Mouse (Mus musculus): ENCODE results near the gene Ccnd3.

Gene Ccnd3

GRCm38 (mm10) chr17:47554621-47555020 lies 49.8 kb downstream of the Ccnd3 start:
- DNase-seq: no peak

DNA sequence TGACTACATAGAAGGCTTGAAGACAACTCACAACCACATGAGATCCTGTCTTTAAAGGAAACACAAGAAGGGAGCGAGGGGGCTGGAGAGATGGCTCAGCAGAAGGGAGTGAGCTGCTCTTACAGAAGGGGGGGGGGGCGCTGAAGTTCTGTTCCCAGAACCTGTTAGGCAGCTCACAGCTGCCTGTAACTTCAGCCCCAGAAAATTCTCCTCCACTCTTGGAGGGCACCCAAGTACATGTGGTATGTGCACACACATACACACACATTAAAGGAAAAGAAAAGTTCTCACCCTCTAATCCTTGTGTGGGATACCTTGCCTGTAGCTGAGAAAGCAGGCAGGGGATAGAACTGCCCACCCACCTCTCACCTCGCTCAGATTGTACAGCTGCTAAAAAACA lies 52.3 kb downstream of the Ccnd3 start:
- DNase-seq: no peak

GRCm38 (mm10) chr17:47559726-47560125 lies 54.9 kb downstream of the Ccnd3 start:
- DNase-seq: peak; percentile 22

- no peak for DNase-seq
Observed at GRCm38 (mm10) chr17:47562875-47563274, 58.0 kb downstream of the Ccnd3 start.

DNA sequence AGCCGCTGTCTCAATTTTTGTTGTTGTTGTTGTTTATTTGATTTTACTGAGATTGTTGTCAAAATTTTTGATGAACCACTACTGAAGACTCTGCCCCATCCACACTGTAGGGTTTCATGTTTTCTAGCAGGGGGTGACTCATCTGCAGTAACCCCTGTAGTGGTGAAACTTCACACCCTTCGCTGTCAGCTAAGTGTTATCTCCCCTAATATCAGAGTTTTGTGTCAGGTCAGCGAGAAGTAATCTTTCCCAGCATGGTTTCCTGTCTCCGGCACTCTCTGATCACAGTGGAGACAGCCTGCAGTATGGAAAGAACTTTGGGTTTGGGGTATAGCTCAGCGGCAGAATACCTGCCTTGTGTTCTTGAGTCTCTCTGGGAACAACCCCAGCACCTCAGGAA lies 59.8 kb downstream of the Ccnd3 start:
- no peak for DNase-seq

GRCm38 (mm10) chr17:47566133-47566532 lies 61.3 kb downstream of the Ccnd3 start:
- DNase-seq: peak; percentile 12

DNA sequence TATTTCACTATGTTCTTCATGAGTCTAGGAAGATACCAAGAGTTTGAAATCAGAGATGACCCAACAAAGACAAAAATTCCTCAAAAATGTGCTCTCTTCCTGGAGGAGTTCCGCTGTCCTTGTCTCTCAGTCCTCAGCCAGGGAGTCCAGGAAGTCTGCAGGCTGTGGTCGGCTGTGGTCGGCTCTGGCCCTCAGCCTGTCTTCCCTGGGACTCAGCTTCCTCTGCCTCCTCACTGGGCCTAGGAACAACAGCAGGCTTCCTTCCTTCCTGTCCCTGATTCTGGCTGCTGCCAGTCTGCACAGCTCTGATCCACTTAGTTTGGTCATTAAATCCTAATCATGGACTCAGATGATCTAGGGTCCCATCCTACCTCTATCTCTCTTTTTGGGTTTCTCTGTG lies 62.4 kb downstream of the Ccnd3 start:
- peak; percentile 73 for DNase-seq

- DNase-seq: no peak
Observed at GRCm38 (mm10) chr17:47568389-47568788, 63.5 kb downstream of the Ccnd3 start.

GRCm38 (mm10) chr17:47568951-47569527 lies 64.2 kb downstream of the Ccnd3 start:
- DNase-seq: no peak

DNA sequence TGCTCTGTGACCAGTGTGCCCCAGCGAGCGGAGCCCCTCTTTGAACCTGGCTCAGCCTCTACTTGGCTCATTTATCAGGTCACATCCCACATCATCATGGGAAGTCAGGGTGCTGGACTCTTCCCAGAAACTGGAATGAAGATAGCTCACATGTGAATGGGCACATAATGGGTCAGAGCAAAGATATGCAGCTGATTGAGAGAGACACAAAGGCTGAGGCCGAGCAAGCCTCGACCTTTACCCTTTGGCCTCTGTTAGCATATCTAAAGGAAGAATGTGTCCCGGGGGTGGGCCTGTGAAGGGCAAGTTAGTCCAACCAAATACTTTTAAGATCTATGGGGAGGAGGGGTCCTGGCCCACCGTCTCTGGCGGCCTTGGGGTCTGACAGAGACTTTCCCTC lies 66.8 kb downstream of the Ccnd3 start:
- DNase-seq: no peak

GRCm38 (mm10) chr17:47572436-47572835 lies 67.6 kb downstream of the Ccnd3 start:
- no peak for DNase-seq

GRCm38 (mm10) chr17:47574028-47574427 lies 69.2 kb downstream of the Ccnd3 start:
- no peak for DNase-seq

GRCm38 (mm10) chr17:47574830-47575229 lies 70.0 kb downstream of the Ccnd3 start:
- no peak for DNase-seq

GRCm38 (mm10) chr17:47578655-47579054 lies 73.8 kb downstream of the Ccnd3 start:
- DNase-seq: no peak

DNA sequence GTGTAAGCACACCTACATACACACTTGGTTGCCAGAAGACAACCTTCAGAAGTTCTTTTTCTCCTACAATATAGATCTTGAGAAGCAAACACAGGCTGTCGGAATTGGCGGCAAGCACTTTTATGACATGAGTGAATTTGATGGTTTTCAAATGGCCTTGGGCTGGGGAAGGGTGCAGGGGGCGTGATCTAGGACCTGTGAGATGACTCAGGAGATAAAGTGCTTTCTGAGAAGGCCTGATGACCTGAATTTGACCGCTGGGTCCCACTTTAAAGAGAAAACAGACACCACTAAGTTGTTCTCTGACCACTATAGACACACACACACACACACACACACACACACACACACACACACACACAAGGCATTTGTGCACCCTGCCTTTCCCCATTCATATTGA lies 76.1 kb downstream of the Ccnd3 start:
- no peak for DNase-seq

- DNase-seq: no peak
Observed at GRCm38 (mm10) chr17:47588517-47588916, 83.7 kb downstream of the Ccnd3 start.

- no peak for DNase-seq
Observed at GRCm38 (mm10) chr17:47591073-47591472, 86.2 kb downstream of the Ccnd3 start.

- DNase-seq: peak; percentile 98
Observed at GRCm38 (mm10) chr17:47593215-47593853, 88.5 kb downstream of the Ccnd3 start.

- DNase-seq: no peak
Observed at GRCm38 (mm10) chr17:47593854-47594182, 89.0 kb downstream of the Ccnd3 start.

DNA sequence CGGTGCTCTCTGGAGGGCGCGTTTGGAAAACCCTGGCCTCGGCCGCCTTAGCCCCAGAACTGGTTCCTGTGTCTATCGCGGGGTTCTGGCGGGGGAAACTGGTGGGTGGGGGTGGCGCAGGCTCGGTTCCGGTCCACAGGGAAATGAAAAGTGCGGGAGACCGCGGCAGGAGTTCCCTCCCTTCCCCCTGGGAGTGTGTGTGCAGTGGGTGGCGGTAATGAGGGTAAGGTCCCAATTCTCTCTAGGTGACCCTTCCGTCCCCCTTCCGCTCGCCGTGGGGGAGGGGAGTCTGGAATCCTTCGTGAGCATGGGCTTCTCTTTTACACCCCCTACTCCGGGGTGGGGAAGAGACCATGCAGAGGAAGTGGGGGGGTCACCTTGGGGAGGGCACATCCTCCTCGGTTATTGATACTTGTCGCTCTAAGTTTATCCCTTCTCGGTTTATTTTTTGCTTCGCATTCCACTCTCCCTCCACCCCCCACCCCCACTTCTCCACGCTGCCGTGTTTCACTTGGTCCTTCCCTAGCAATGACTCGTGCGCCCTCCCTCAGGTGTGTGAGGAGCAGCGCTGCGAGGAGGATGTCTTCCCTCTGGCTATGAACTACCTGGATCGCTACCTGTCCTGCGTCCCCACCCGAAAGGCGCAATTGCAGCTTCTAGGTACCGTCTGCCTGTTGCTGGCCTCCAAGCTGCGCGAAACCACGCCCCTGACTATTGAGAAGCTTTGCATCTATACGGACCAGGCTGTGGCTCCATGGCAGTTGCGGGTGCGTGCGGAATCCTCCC lies 89.5 kb downstream of the Ccnd3 start:
- peak; percentile 67 for DNase-seq

DNA sequence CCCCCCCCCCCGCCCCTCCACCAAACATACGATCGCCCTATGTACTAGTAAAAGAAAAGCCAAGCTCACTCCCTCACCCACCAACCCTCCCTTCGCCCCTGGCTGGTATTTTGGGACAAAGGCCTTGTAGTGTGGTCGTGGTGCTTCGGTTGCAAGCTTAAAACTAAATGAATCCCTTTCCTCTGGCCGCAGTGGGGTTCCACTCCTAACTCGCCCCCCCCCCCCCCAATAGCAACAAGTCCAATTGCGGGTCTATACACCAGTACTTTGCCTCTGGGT lies 90.1 kb downstream of the Ccnd3 start:
- no peak for DNase-seq

GRCm38 (mm10) chr17:47595248-47596161 lies 90.7 kb downstream of the Ccnd3 start:
- peak; percentile 82 for DNase-seq

DNA sequence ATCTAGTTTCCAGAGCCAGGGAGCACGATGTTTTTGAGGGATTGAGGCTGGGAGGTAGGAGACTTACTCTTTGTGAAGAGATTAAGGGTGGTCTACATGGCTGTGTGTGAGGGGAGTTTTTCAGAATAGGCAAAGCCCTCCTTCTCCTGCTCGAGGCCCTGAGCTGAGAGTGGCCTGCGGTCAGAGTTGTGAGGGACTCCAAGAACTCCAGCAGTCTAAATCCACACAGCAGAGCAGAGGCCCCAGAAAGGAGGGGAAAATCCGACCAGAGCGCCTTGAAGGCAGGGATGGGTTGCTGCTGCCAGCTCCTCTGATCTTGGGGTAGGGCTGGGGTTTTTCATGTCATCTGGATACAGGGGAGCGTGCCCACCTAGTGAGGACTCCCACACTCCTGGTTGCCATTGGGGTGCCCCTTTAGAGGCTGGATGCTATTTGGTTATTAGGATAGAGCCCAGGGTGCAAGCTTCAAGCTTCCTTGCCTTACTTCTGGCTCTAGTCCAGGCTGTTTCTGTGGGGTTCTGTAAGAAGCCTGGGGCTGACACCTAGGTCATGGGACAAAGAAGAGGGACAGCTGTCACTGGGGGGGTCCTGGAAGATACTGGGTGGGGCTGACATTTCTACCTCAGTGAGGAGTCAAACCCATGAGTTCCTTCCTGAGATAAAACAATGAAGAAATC lies 91.4 kb downstream of the Ccnd3 start:
- no peak for DNase-seq
